Mouse (Mus musculus) mature B cell (primary cell): ENCODE measurements around the gene Dcdc2a.

ENCODE experiments used
- in situ Hi-C: fragments of 300-500 bp; cut with MboI; formaldehyde crosslinking; loops from 2 replicates; pipeline ENCODE4 v1.14.3; 2019

Dcdc2a gene

GRCm38 (mm10) chr13:25055873-25056667 lies at the start of gene Dcdc2a:
TSS of gene Dcdc2a (plus strand) at chr13:25056004.
- in situ Hi-C loops: no loop called here

DNA sequence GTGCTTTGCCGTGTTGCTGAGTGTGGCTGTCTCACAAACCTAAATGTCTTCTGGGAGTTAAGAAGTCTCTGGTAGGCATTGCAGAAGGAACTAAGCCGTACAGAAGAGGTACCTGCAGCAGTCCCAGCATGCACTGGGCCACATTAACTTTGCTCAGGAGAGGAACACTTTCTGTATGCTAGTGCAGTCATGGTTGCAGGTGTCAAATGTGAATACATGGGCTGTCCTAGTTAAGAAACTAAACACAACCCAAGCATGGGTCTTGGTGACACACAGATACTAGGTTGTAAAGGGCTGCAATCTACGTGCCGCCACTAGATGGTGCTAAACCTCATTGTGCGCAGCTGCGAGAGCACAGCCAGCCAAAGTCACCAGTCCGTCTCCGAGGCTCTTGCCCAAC lies 48.7 kb upstream of the Dcdc2a start:
- in situ Hi-C loops: no loop called here

- in situ Hi-C loops: no loop called here
Observed at GRCm38 (mm10) chr13:25018316-25018715, 37.5 kb upstream of the Dcdc2a start.

GRCm38 (mm10) chr13:25019793-25020539 lies 35.8 kb upstream of the Dcdc2a start, which contains the start of gene Mrs2:
TSS of gene Mrs2 (minus strand) at chr13:25020379.
- in situ Hi-C loops: no loop called here

- in situ Hi-C loops: no loop called here
Observed at GRCm38 (mm10) chr13:25020540-25020892, 35.3 kb upstream of the Dcdc2a start.

DNA sequence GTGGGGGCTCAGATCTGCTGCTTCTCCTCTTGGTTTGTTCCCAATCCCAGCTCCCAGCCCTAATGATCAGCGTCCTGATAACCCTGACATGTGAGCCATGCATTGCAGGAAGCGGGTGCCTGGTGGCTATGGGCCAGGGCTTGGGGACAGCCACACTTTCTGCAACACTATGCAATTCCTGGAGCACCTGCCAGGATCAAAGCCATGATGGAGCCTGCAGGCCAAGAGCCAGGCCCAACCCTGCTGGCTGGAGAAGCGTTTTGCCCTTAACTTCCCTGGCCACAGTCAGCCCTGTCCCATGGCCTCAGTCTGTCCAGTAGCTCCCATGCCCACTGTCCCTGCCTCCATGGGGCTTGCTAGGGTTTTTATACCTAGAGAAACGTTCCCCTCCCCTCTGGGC lies 33.4 kb upstream of the Dcdc2a start:
- in situ Hi-C loops: no loop called here

GRCm38 (mm10) chr13:25023129-25023528 lies 32.7 kb upstream of the Dcdc2a start:
- in situ Hi-C loops: no loop called here

DNA sequence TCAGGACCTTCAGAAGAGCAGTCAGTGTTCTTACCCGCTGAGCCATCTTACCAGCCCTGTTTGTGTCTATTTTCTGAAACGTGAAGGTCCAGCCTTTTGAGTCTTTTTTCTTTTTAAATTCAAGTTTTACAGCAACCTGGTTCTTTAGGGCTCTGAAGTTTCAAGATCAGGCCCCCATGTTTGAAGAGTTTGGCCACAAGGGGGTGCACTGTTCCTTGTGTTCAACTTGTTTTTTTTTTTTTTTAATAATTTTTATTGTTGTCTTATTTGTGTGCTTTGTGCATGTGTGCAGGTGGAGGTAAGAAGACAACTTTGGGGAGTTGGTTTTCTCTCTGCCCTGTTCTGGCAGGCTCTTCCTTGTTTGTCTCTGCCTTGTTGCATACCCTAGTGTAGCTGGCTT lies 31.1 kb upstream of the Dcdc2a start:
- in situ Hi-C loops: no loop called here

DNA sequence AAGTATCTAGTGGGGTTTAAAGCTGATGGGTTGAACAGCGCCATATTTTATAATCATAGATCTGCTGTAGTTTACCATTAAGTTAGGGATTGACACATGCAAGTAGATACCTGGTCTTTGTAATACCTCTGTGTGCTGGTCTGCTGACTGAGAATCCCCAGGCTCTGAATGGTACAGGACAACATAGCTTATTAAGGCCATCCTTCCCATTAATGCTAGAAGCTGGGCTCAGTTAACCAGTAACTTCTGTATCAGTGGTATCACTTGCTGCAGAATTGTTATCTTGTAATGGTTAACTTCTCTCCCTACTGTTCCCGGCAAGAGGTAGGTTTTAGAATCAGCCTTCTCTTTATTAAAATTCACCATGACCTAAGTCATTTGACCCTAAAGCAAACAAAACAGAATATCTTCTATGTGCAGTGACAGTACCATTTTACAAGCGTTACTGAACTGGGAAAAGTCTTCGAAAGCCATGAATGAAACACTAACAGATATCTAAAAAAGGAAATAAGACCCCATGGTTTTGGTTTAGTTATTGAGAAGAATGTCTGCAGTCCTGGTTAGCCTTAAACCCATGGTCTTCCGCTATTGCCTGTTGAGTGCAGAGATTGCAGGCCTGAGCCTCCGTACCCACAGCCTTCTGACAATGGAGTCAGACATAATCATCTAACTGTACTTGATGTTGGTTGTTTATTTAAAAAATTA lies 29.2 kb upstream of the Dcdc2a start:
- in situ Hi-C loops: no loop called here

DNA sequence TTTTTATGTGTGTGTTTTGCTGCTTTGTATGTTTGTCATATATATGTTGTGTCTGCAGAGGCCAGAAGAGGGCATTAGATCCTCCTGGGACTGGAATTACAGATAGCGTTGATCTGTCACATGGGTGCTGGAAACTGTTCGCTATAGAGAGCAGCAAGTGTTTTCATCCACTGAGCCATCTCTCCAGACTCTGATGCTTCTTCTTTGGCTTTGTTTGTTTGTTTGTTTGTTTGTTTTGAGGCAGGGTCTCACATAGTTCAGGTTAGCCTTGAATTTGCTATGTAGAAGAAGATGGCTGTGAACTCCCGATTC lies 28.7 kb upstream of the Dcdc2a start:
- in situ Hi-C loops: no loop called here

GRCm38 (mm10) chr13:25039488-25039887 lies 16.3 kb upstream of the Dcdc2a start:
- in situ Hi-C loops: no loop called here

DNA sequence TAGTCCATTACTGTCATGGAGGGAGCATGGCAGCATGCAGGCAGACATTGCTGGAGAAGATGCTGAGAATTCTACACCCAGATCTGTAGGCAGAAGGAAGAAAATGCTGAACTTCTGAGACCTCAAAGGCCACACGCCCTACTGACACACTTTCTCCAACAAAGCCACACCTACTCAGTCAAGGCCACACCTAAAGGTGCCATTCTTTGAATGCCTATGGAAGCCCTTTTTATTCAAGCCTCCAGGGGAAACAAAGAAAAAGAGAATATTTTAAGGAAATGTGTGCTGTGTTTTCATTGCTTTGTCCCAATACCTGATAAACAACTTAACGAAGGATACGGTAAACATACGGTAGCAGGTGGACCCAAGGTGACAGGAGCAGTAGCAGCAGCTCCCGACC lies 3.1 kb upstream of the Dcdc2a start:
- in situ Hi-C loops: no loop called here

DNA sequence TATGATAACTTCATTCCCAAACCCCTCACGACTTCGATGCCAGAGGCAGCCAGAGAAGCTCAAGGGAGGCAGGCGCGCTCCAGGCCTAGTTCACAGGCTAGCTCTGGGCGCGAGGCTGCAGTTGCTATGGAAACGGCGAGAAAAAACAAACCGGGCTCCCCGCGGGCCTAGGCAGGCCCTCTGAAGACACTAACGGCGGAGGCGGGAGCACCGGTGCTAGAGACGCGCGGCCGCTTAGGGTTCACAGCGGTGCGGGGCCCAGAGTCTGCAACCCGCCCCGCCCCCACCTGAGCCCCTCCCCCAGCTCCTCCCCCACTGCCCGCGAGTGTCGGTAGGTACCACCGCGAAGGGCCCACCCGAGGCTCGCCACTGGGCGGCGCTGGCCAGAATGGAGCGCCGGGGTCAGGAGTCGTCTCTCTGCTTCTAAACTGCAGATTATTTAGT lies 671 bp upstream of the Dcdc2a start:
- in situ Hi-C loops: no loop called here

- in situ Hi-C loops: no loop called here
Observed at GRCm38 (mm10) chr13:25066659-25067058, 10.9 kb downstream of the Dcdc2a start.

GRCm38 (mm10) chr13:25067183-25067582 lies 11.4 kb downstream of the Dcdc2a start:
- in situ Hi-C loops: no loop called here

DNA sequence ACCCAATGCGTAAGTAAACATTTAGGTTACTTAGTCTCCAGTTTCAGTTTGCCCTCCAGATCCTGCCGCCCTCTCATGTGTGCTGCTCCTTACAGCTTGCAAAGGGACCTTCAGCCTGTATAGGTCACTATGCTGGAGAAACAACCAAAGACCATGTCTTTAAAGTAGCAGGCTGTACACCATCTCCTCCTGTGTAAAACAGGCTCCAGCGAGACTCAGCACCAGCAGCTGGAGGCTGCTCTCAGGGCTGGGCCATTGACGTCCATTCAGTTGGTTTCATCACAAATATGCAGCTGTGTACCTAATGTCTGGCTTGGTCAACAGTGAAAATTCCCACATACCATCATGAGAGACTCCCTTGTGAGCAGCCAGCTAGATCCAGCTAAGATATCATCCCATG lies 14.0 kb downstream of the Dcdc2a start:
- in situ Hi-C loops: no loop called here

- in situ Hi-C loops: no loop called here
Observed at GRCm38 (mm10) chr13:25070791-25071190, 15.0 kb downstream of the Dcdc2a start.

DNA sequence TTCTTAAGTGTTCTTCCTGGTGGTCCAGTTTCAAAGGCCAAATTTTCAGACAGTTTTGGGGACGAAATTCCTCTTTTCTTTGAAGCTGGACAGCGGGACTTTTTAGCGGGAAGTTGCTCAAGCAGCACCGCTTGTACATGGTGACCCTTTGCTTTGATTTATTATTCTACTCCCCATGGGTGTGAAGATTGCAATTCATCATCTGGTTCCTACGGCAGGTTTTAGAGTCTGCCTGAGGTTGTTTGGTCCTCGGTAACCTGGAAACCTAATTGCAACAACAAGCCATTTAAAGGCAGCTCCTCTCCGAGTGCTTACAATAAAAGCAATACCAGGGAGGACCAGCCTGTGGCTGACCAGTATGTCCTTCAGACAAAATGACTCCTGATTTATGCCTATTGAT lies 21.5 kb downstream of the Dcdc2a start:
- in situ Hi-C loops: no loop called here

DNA sequence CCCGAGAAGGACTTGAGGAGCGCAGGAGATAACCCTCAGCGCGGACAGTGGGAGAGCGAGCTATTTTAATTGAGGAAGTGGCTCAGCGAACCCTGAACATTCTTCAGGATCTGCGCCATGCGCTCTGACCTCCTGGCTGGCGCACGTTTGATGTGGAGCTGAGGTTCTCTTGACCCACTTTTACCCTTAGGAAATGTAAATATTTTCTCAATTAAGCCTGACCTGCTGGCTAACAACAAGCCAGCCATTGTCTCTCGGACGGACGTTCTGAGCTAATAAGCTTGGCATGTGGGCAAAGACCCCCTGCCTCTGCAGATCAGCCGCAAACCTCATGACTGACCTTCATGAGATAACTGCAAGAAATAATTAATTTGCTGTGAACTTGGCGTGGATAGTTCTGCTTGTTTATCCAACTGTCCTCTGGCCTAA lies 27.4 kb downstream of the Dcdc2a start:
- in situ Hi-C loops: no loop called here

DNA sequence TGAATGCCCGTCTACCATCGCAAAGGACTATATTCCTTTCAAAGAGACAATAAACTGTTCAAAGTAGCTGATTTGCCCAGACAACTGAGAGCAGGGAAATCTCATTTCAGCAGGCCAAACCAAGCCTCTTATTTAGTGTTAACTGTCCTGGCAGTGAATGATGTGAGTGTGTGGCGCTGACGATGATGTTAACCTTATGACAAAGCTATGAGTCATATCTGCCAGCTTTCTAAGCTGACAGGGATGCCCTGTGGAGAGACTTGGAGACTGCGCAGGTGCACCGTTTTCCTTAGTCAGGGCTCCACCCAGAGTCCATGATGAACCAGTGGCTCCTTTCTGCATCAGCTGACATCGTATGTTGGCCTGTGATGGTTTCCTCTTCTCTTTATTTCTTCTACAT lies 29.3 kb downstream of the Dcdc2a start:
- in situ Hi-C loops: no loop called here

DNA sequence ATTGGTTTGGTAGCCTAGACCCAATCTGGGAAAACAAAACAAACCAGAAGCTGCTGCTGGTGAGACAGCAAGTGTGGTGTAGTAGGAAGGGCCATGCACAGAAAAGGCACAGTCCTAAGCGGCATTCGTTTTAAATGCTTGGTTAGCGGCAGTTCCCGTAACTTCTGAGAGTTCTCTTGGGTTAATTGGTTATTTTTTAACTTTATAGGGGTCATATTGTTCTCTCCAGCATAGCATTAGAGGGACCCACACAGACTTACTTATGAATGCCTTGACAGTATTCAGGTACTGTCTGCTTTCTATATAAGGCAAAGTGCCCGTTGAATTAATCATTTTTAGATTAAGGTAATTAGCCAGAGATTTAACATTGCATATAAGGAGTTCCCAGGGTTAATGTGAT lies 35.5 kb downstream of the Dcdc2a start:
- in situ Hi-C loops: no loop called here

- in situ Hi-C loops: no loop called here
Observed at GRCm38 (mm10) chr13:25093776-25094175, 38.0 kb downstream of the Dcdc2a start.

GRCm38 (mm10) chr13:25094381-25094780 lies 38.6 kb downstream of the Dcdc2a start:
- in situ Hi-C loops: no loop called here
